Mouse (Mus musculus) lung, adult 2 months (tissue): ENCODE results near the gene Olfr45. TPM values are rescaled to one million over a fixed set of nuclear protein-coding genes. Genes with fewer than 3 reads are reported as not detected.

ENCODE experiments used
- DNase-seq: peaks from one replicate; pipeline ENCODE4 v3.0.0; 2022
- H3K4me1 ChIP-seq: fragments of 200-500 bp; 2 replicates; pipeline ENCODE4 v1.6.1; 2011; ENCODE audit warnings: low read length; ENCODE audit not compliant: control insufficient read depth, insufficient read depth
- H3K4me3 ChIP-seq: fragments of 200-500 bp; replicated peaks from 2 replicates; pipeline ENCODE3; 2011; ENCODE audit warnings: low read depth, mild to moderate bottlenecking, control low read depth, low read length; ENCODE audit errors: extremely low read depth
- CTCF ChIP-seq: fragments of 200-500 bp; IDR thresholded peaks from 2 replicates; pipeline ENCODE4 v1.5.1; 2011; ENCODE audit warnings: mild to moderate bottlenecking, low read length, control low read depth; ENCODE audit not compliant: insufficient read depth
- POLR2A ChIP-seq: fragments of 200-500 bp; IDR thresholded peaks from 2 replicates; pipeline ENCODE4 v1.6.1; 2011; ENCODE audit warnings: low read depth, mild to moderate bottlenecking, control low read depth, low read length, borderline replicate concordance; ENCODE audit errors: extremely low read depth
- WGBS: fragments of 180-500 bp; shearing (Covaris S2); methylation state at CpG from one replicate; pipeline ENCODE4 v1.1.7; 2018; 5-methylcytosine and 5-hydroxymethylcytosine counted together
- polyA plus RNA-seq: library from polyadenylated mRNA; depleted of rRNA; stranded (reverse); fragments of >200 nt; gene quantifications from 2 replicates; pipeline ENCODE4 v1.2.3, GENCODE M21; 2012; rRNA removed

The Olfr45 gene
- polyA plus RNA-seq, 1 experiment = not detected

DNA sequence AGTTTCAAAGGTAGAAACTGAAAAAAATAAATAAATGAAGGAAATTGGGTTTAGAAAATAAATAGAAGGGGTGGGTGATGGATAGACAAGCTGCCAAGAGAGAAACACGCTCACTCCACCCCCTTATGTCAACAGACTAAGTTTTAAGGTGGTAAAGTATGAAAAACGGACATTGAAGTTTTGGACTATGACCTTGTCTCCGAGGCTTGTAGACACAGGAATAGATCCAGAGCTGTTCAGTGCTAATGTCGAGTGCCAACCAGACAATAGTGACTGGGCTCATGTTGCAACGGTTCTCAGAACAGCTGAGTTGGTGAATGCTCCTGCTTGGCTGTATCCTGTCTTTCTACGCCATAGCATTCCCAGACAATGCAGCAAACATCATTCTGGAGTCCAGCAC lies 39.3 kb downstream of the Olfr45 start:
- DNase-seq = no peak
- Histone ChIP-seq H3K4me3 (no peak overlapping the region), H3K4me1 (no peaks in the 10 kb centered on the region)
- TF ChIP-seq CTCF (no peak), POLR2A (no peak)
- 48% methylated on average over 6 of the region's 6 CpGs for WGBS

DNA sequence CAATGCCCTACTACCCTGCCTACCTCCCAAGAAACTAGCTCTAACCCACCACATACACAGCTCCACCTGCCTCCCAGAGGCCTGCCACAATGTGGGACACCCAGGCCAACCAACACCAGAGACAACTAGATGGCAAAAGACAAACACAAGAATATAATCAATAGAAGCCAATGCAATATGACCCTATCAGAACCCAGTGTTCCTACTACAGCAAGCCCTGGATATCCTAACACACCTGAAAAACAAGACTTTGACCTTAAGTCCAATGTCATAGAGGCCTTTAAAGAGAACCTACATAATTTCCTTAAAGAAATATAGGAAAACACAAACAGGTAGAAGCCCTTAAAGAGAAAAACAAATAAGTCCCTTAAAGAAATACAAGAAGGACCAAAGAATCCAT lies 43.8 kb downstream of the Olfr45 start:
- TF ChIP-seq CTCF = no peak
- no peak for TF ChIP-seq POLR2A
- no peaks in the 10 kb centered on the region for H3K4me1 ChIP-seq
- no peak for DNase-seq
- no peak overlapping the region for H3K4me3 ChIP-seq

DNA sequence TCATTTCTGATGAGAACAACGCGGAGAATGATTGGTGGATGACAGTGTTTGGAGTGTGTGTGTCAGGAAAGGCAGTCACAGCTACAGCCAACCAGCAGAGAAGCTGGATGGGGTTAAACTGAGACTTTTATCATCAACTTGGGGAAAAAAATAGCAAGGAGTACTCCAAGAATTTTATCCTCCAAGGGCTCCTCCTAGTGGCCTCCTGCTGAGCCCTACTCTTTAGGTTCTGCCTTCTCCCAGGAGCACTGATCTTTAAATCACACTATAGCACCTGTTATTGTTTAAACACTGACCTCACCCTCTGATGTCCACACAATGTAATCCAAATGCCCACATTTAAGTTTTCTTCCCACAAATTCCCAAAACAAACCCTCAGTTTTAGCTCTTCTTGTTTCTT lies 51.4 kb downstream of the Olfr45 start:
- H3K4me3 ChIP-seq = no peak overlapping the region
- TF ChIP-seq POLR2A = no peak
- TF ChIP-seq CTCF = no peak
- 64% methylated on average over 2 of the region's 2 CpGs for WGBS

More for the DNA sequence above, 51.4 kb downstream of the Olfr45 start:
- DNase-seq = no peak
- no peaks in the 10 kb centered on the region for H3K4me1 ChIP-seq

Other genes starting within 250 kb of the Olfr45 start
- not detected in 2 replicates for gene Olfr533, start 218.6 kb upstream of the Olfr45 start, polyA plus RNA-seq
- gene Olfr535, start 197.7 kb upstream of the Olfr45 start, polyA plus RNA-seq = not detected in 2 replicates
- not detected in 2 replicates for gene Olfr536, start 174.6 kb upstream of the Olfr45 start, polyA plus RNA-seq
- not detected in 2 replicates for gene Olfr538, start 114.1 kb upstream of the Olfr45 start, polyA plus RNA-seq
- gene Olfr46, start 80.7 kb upstream of the Olfr45 start, polyA plus RNA-seq = not detected in 2 replicates
- not detected in 2 replicates for gene Olfr61, start 53.0 kb upstream of the Olfr45 start, polyA plus RNA-seq
- gene Olfr53, start 35.5 kb upstream of the Olfr45 start, polyA plus RNA-seq = not detected in 2 replicates
- gene Olfr539, start 22.0 kb upstream of the Olfr45 start, polyA plus RNA-seq = not detected in 2 replicates
- not detected in 2 replicates for gene Olfr541, start 15.3 kb downstream of the Olfr45 start, polyA plus RNA-seq
- gene Cyp2e1, start 81.8 kb downstream of the Olfr45 start, polyA plus RNA-seq = 6.4 and 16.6 TPM in 2 replicates
- 0.22 and 0.45 TPM in 2 replicates for gene Syce1, start 105.9 kb downstream of the Olfr45 start, polyA plus RNA-seq
- 0.06 and 0.19 TPM in 2 replicates for gene Zfp941, start 140.2 kb downstream of the Olfr45 start, polyA plus RNA-seq
- 19.7 and 23.3 TPM in 2 replicates for gene Urah, start 153.1 kb downstream of the Olfr45 start, polyA plus RNA-seq
- 45.0 and 76.2 TPM in 2 replicates for gene Scgb1c1, start 163.6 kb downstream of the Olfr45 start, polyA plus RNA-seq
- gene Odf3, start 165.9 kb downstream of the Olfr45 start, polyA plus RNA-seq = 0.24 TPM in 1 of 2 replicates, not detected in the other
- 2.2 TPM in 1 of 2 replicates, not detected in the other for gene Gm45785, start 174.4 kb downstream of the Olfr45 start, polyA plus RNA-seq
- 112 and 138 TPM in 2 replicates for gene Ric8a, start 175.0 kb downstream of the Olfr45 start, polyA plus RNA-seq
- 25.5 and 30.5 TPM in 2 replicates for gene Bet1l, start 175.6 kb downstream of the Olfr45 start, polyA plus RNA-seq
- 48.8 and 70.4 TPM in 2 replicates for gene Psmd13, start 200.0 kb downstream of the Olfr45 start, polyA plus RNA-seq
- 21.1 and 27.0 TPM in 2 replicates for gene Sirt3, start 200.4 kb downstream of the Olfr45 start, polyA plus RNA-seq
- gene Cox8b, start 218.5 kb downstream of the Olfr45 start, polyA plus RNA-seq = 46.7 and 104 TPM in 2 replicates
- gene Nlrp6, start 239.0 kb downstream of the Olfr45 start, polyA plus RNA-seq = 0.07 and 0.31 TPM in 2 replicates